Mouse (Mus musculus) heart, embryonic 16.5 days (tissue): Measurements from ENCODE around the gene Col11a2. TPM values are rescaled to one million over a fixed set of nuclear protein-coding genes. Genes with fewer than 3 reads are reported as not detected.
A peak's percentile ranks its signal among the peaks of the same experiment; 100 is the strongest.

Experiments
- ATAC-seq: fragments of 200-750 bp; cut with Nextera tagmentation; replicated peaks from 2 replicates; pipeline ENCODE4 v1.8.0; 2017; ENCODE audit warnings: moderate number of reproducible peaks; ENCODE audit not compliant: insufficient read depth, low FRiP score; ENCODE audit errors: extremely low read depth
- H3K27ac ChIP-seq: fragments of 300-500 bp; sonication (generic); 2 replicates; pipeline ENCODE4 v1.5.1; 2014; ENCODE audit warnings: mild to moderate bottlenecking, low read length, control low read depth, moderate library complexity
- H3K27me3 ChIP-seq: fragments of 300-500 bp; sonication (generic); 2 replicates; pipeline ENCODE4 v1.6.1; 2014; ENCODE audit warnings: low read length, mixed read lengths; ENCODE audit not compliant: control insufficient read depth, insufficient read depth
- H3K36me3 ChIP-seq: fragments of 300-500 bp; sonication (generic); 2 replicates; pipeline ENCODE4 v1.6.1; 2014; ENCODE audit not compliant: control insufficient read depth, insufficient read depth
- H3K4me1 ChIP-seq: fragments of 300-500 bp; sonication (generic); 2 replicates; pipeline ENCODE4 v1.6.1; 2014; ENCODE audit warnings: low read length, mixed read lengths; ENCODE audit not compliant: control insufficient read depth, insufficient read depth
- H3K4me2 ChIP-seq: fragments of 300-500 bp; sonication (generic); 2 replicates; pipeline ENCODE4 v1.6.1; 2014; ENCODE audit warnings: low read depth, mild to moderate bottlenecking, control low read depth, low read length
- H3K4me3 ChIP-seq: fragments of 300-500 bp; sonication (generic); 2 replicates; pipeline ENCODE4 v1.5.1; 2014; ENCODE audit warnings: mild to moderate bottlenecking, control low read depth, low read length
- H3K9ac ChIP-seq: fragments of 300-500 bp; sonication (generic); 2 replicates; pipeline ENCODE4 v1.6.1; 2014; ENCODE audit warnings: low read length, control low read depth
- H3K9me3 ChIP-seq: fragments of 300-500 bp; sonication (generic); replicated peaks from 2 replicates; pipeline ENCODE4 v1.6.1; 2016; ENCODE audit warnings: low read length; ENCODE audit not compliant: control insufficient read depth
- WGBS: fragments of 180-500 bp; shearing (Covaris S2); extraction: QIAGEN DNeasy Blood & Tissue Kit; methylation state at CpG from one replicate; pipeline ENCODE4 v1.1.7; 2014; 5-methylcytosine and 5-hydroxymethylcytosine counted together
- polyA plus RNA-seq: library from polyadenylated mRNA; unstranded; fragments of >200 nt; fragmentation: Nextera tagmentation; extraction: Ambion mirVana; gene quantifications from 2 replicates; pipeline ENCODE4 v1.2.1, GENCODE M21; 2015

Gene Col11a2
- polyA plus RNA-seq, 1 experiment from 2014 or later = 1.2 TPM

- ATAC-seq = no peak
- Histone ChIP-seq H3K4me1 (no peaks in the 10 kb centered on the region), H3K9me3 (no peaks in the 10 kb centered on the region), H3K9ac (no peak overlapping the region), H3K36me3 (no peaks in the 10 kb centered on the region), H3K4me2 (no peak overlapping the region), H3K27ac (no peak overlapping the region), H3K27me3 (peaks cover 23% of the 10 kb centered on the region), H3K4me3 (no peak overlapping the region)
- WGBS = 40% methylated on average over 7 of the region's 7 CpGs
These were observed 36.0 kb downstream of the Col11a2 start for GRCm38 (mm10) chr17:34075271-34075670.

GRCm38 (mm10) chr17:34077549-34077948 lies 38.3 kb downstream of the Col11a2 start:
- no peak overlapping the region for H3K9ac ChIP-seq
- no peak for ATAC-seq
- H3K4me2 ChIP-seq = no peak overlapping the region
- H3K36me3 ChIP-seq = no peaks in the 10 kb centered on the region
- no peak overlapping the region for H3K27ac ChIP-seq
- H3K9me3 ChIP-seq = no peaks in the 10 kb centered on the region
- 2% methylated on average over 9 of the region's 9 CpGs for WGBS
- peaks cover 25% of the 10 kb centered on the region for H3K27me3 ChIP-seq
- no peaks in the 10 kb centered on the region for H3K4me1 ChIP-seq
- H3K4me3 ChIP-seq = no peak overlapping the region

- H3K4me3 ChIP-seq = no peak overlapping the region
- H3K36me3 ChIP-seq = no peaks in the 10 kb centered on the region
- no peaks in the 10 kb centered on the region for H3K4me1 ChIP-seq
- 59% methylated on average over 4 of the region's 4 CpGs for WGBS
- no peak overlapping the region for H3K27ac ChIP-seq
- H3K9me3 ChIP-seq = no peaks in the 10 kb centered on the region
- peaks cover 29% of the 10 kb centered on the region for H3K27me3 ChIP-seq
- no peak for ATAC-seq
- no peak overlapping the region for H3K9ac ChIP-seq
- no peak overlapping the region for H3K4me2 ChIP-seq
These were observed 38.9 kb downstream of the Col11a2 start for GRCm38 (mm10) chr17:34078148-34078547.

GRCm38 (mm10) chr17:34079002-34079401 lies 39.8 kb downstream of the Col11a2 start:
- no peaks in the 10 kb centered on the region for H3K9me3 ChIP-seq
- H3K9ac ChIP-seq = no peak overlapping the region
- 83% methylated on average over 11 of the region's 11 CpGs for WGBS
- no peak for ATAC-seq
- H3K4me1 ChIP-seq = no peaks in the 10 kb centered on the region
- H3K4me2 ChIP-seq = no peak overlapping the region
- H3K27ac ChIP-seq = no peak overlapping the region
- H3K4me3 ChIP-seq = no peak overlapping the region
- no peaks in the 10 kb centered on the region for H3K36me3 ChIP-seq
- peaks cover 29% of the 10 kb centered on the region for H3K27me3 ChIP-seq

GRCm38 (mm10) chr17:34079621-34080020 lies 40.4 kb downstream of the Col11a2 start:
- Histone ChIP-seq H3K27ac (no peak overlapping the region), H3K36me3 (no peaks in the 10 kb centered on the region), H3K9ac (no peak overlapping the region), H3K4me3 (no peak overlapping the region), H3K9me3 (no peaks in the 10 kb centered on the region), H3K4me2 (no peak overlapping the region), H3K27me3 (peaks cover 27% of the 10 kb centered on the region), H3K4me1 (no peaks in the 10 kb centered on the region)
- WGBS = 25% methylated on average over 5 of the region's 5 CpGs
- ATAC-seq = peak; percentile 76; the same call in 1 of the 2 replicates

- Histone ChIP-seq H3K36me3 (no peaks in the 10 kb centered on the region), H3K9ac (no peak overlapping the region), H3K9me3 (no peaks in the 10 kb centered on the region), H3K27ac (no peak overlapping the region), H3K4me3 (no peak overlapping the region), H3K4me2 (no peak overlapping the region), H3K27me3 (peaks cover 12% of the 10 kb centered on the region; the same call in 1 of the 2 replicates), H3K4me1 (no peaks in the 10 kb centered on the region)
- ATAC-seq = no peak
- WGBS = 15% methylated on average over 8 of the region's 8 CpGs
These were observed 43.9 kb downstream of the Col11a2 start for GRCm38 (mm10) chr17:34083104-34083503.

- Histone ChIP-seq H3K9ac (no peak overlapping the region), H3K9me3 (no peaks in the 10 kb centered on the region), H3K4me3 (no peak overlapping the region), H3K4me2 (no peak overlapping the region), H3K4me1 (no peaks in the 10 kb centered on the region), H3K27me3 (peaks cover 7% of the 10 kb centered on the region; the same call in 1 of the 2 replicates), H3K27ac (no peak overlapping the region), H3K36me3 (no peaks in the 10 kb centered on the region)
- no peak for ATAC-seq
- 51% methylated on average over 2 of the region's 2 CpGs for WGBS
These were observed 48.1 kb downstream of the Col11a2 start for GRCm38 (mm10) chr17:34087386-34087785.

- no peak overlapping the region for H3K4me3 ChIP-seq
- no peaks in the 10 kb centered on the region for H3K36me3 ChIP-seq
- H3K4me2 ChIP-seq = no peak overlapping the region
- H3K4me1 ChIP-seq = no peaks in the 10 kb centered on the region
- 54% methylated on average over 11 of the region's 11 CpGs for WGBS
- H3K9ac ChIP-seq = no peak overlapping the region
- no peak for ATAC-seq
- no peaks in the 10 kb centered on the region for H3K9me3 ChIP-seq
- H3K27ac ChIP-seq = no peak overlapping the region
- peaks cover 2% of the 10 kb centered on the region; the same call in 1 of the 2 replicates for H3K27me3 ChIP-seq
These were observed 48.9 kb downstream of the Col11a2 start for GRCm38 (mm10) chr17:34088124-34088523.

GRCm38 (mm10) chr17:34090923-34091322 lies 51.7 kb downstream of the Col11a2 start:
- WGBS = 56% methylated on average over 7 of the region's 7 CpGs
- Histone ChIP-seq H3K27ac (no peak overlapping the region), H3K27me3 (peaks cover 2% of the 10 kb centered on the region; the same call in 1 of the 2 replicates), H3K36me3 (no peaks in the 10 kb centered on the region), H3K4me3 (no peak overlapping the region), H3K9ac (no peak overlapping the region), H3K9me3 (no peaks in the 10 kb centered on the region), H3K4me1 (no peaks in the 10 kb centered on the region), H3K4me2 (no peak overlapping the region)
- ATAC-seq = no peak
